Mouse (Mus musculus): ENCODE data around the gene Spc24. TPM values are rescaled to one million over a fixed set of nuclear protein-coding genes. Genes with fewer than 3 reads are reported as not detected.

The Spc24 gene
- total RNA-seq, 1 experiment = 127 TPM

- in situ Hi-C loops (cut with MboI; ENCODE audit: low sequenced_read_pairs in 2 of 2, unreplicated experiment in 2 of 2) = no loop called here
- peaks cover 0 to 17% of the 10 kb centered on the region in 2 experiments; a peak in 2 of 4 replicates for H3K4me1 ChIP-seq (ENCODE audit: control insufficient read depth in 2 of 2, insufficient read depth in 2 of 2, low read length in 2 of 2, poor library complexity in 1 of 2)
- DNase-seq (ENCODE audit: low read depth, low spot score) = no peak
These were observed 12.1 kb downstream of the Spc24 start for GRCm38 (mm10) chr9:21748033-21748432.

GRCm38 (mm10) chr9:21747238-21747774 lies 12.8 kb downstream of the Spc24 start:
- Histone ChIP-seq H3K4me3 (ENCODE audit: insufficient read depth in 1 of 2, low read depth in 1 of 2, low read length in 2 of 2, poor library complexity in 1 of 2, severe bottlenecking in 1 of 2) (no peak overlapping the region), H3K36me3 (ENCODE audit: control insufficient read depth, insufficient read depth, low read length, poor library complexity, severe bottlenecking) (peaks cover 58% of the 10 kb centered on the region), H3K4me1 (ENCODE audit: control insufficient read depth in 2 of 2, insufficient read depth in 2 of 2, low read length in 2 of 2, poor library complexity in 1 of 2) (peaks cover 0 to 14% of the 10 kb centered on the region in 2 experiments; a peak in 2 of 4 replicates), H3K9me3 (ENCODE audit: control insufficient read depth, insufficient read depth, low read depth, low read length) (no peaks in the 10 kb centered on the region), H3K27ac (ENCODE audit: insufficient read depth, low read depth, low read length, poor library complexity, severe bottlenecking) (no peak overlapping the region), H3K9ac (ENCODE audit: insufficient read depth, low read depth, low read length, poor library complexity, severe bottlenecking) (no peak overlapping the region)
- TF ChIP-seq ZNF384 (IDR thresholded peaks at IDR 0.05; ENCODE audit: low read depth, low read length) = no peak
- TF ChIP-seq ZC3H11A (IDR thresholded peaks at IDR 0.05; ENCODE audit: borderline replicate concordance, low read depth, low read length) = no peak
- in situ Hi-C loops (cut with MboI; ENCODE audit: low sequenced_read_pairs in 2 of 2, unreplicated experiment in 2 of 2) = no loop called here
- DNase-seq (ENCODE audit: low read depth, low spot score) = no peak

More at GRCm38 (mm10) chr9:21748033-21748432, 12.1 kb downstream of the Spc24 start:
- no peak overlapping the region for H3K9ac ChIP-seq (ENCODE audit: insufficient read depth, low read depth, low read length, poor library complexity, severe bottlenecking)
- H3K36me3 ChIP-seq (ENCODE audit: control insufficient read depth, insufficient read depth, low read length, poor library complexity, severe bottlenecking) = peaks cover 54% of the 10 kb centered on the region
- H3K9me3 ChIP-seq (ENCODE audit: control insufficient read depth, insufficient read depth, low read depth, low read length) = no peaks in the 10 kb centered on the region
- H3K4me3 ChIP-seq (ENCODE audit: insufficient read depth in 1 of 2, low read depth in 1 of 2, low read length in 2 of 2, poor library complexity in 1 of 2, severe bottlenecking in 1 of 2) = no peak overlapping the region
- no peak overlapping the region for H3K27ac ChIP-seq (ENCODE audit: insufficient read depth, low read depth, low read length, poor library complexity, severe bottlenecking)
- TF ChIP-seq ZNF384 (IDR thresholded peaks at IDR 0.05; ENCODE audit: low read depth, low read length) (no peak), HCFC1 (IDR thresholded peaks at IDR 0.05; ENCODE audit: borderline replicate concordance, insufficient read depth, low read length) (no peak), ZC3H11A (IDR thresholded peaks at IDR 0.05; ENCODE audit: borderline replicate concordance, low read depth, low read length) (no peak), MAFK (IDR thresholded peaks at IDR 0.05; ENCODE audit: insufficient read depth, low read depth, low read length) (no peak), CHD2 (IDR thresholded peaks at IDR 0.05; ENCODE audit: low read depth, low read length) (no peak)

GRCm38 (mm10) chr9:21741514-21741913 lies 18.6 kb downstream of the Spc24 start:
- Histone ChIP-seq H3K9me3 (ENCODE audit: control insufficient read depth, insufficient read depth, low read depth, low read length) (no peaks in the 10 kb centered on the region), H3K4me1 (ENCODE audit: control insufficient read depth in 2 of 2, insufficient read depth in 2 of 2, low read length in 2 of 2, poor library complexity in 1 of 2) (no peaks in the 10 kb centered on the region), H3K27ac (ENCODE audit: insufficient read depth, low read depth, low read length, poor library complexity, severe bottlenecking) (no peak overlapping the region), H3K36me3 (ENCODE audit: control insufficient read depth, insufficient read depth, low read length, poor library complexity, severe bottlenecking) (peaks cover 85% of the 10 kb centered on the region), H3K9ac (ENCODE audit: insufficient read depth, low read depth, low read length, poor library complexity, severe bottlenecking) (no peak overlapping the region), H3K4me3 (ENCODE audit: insufficient read depth in 1 of 2, low read depth in 1 of 2, low read length in 2 of 2, poor library complexity in 1 of 2, severe bottlenecking in 1 of 2) (no peak overlapping the region)
- in situ Hi-C loops (cut with MboI; ENCODE audit: low sequenced_read_pairs in 2 of 2, unreplicated experiment in 2 of 2) = no loop called here
- TF ChIP-seq CHD2 (IDR thresholded peaks at IDR 0.05; ENCODE audit: low read depth, low read length) (no peak), HCFC1 (IDR thresholded peaks at IDR 0.05; ENCODE audit: borderline replicate concordance, insufficient read depth, low read length) (no peak)
- no peak for DNase-seq (ENCODE audit: low read depth, low spot score)

- Histone ChIP-seq H3K4me3 (ENCODE audit: insufficient read depth in 1 of 2, low read depth in 1 of 2, low read length in 2 of 2, poor library complexity in 1 of 2, severe bottlenecking in 1 of 2) (no peak overlapping the region), H3K36me3 (ENCODE audit: control insufficient read depth, insufficient read depth, low read length, poor library complexity, severe bottlenecking) (peaks cover 82% of the 10 kb centered on the region), H3K4me1 (ENCODE audit: control insufficient read depth in 2 of 2, insufficient read depth in 2 of 2, low read length in 2 of 2, poor library complexity in 1 of 2) (no peaks in the 10 kb centered on the region), H3K9ac (ENCODE audit: insufficient read depth, low read depth, low read length, poor library complexity, severe bottlenecking) (no peak overlapping the region), H3K9me3 (ENCODE audit: control insufficient read depth, insufficient read depth, low read depth, low read length) (no peaks in the 10 kb centered on the region), H3K27ac (ENCODE audit: insufficient read depth, low read depth, low read length, poor library complexity, severe bottlenecking) (no peak overlapping the region)
- DNase-seq (ENCODE audit: low read depth, low spot score) = no peak
- TF ChIP-seq MAFK (IDR thresholded peaks at IDR 0.05; ENCODE audit: insufficient read depth, low read depth, low read length) (no peak), ZC3H11A (IDR thresholded peaks at IDR 0.05; ENCODE audit: borderline replicate concordance, low read depth, low read length) (no peak), ZNF384 (IDR thresholded peaks at IDR 0.05; ENCODE audit: low read depth, low read length) (no peak; the same call in 1 of the 2 replicates), CHD2 (IDR thresholded peaks at IDR 0.05; ENCODE audit: low read depth, low read length) (no peak)
- in situ Hi-C loops (cut with MboI; ENCODE audit: low sequenced_read_pairs in 2 of 2, unreplicated experiment in 2 of 2) = no loop called here
These were observed 19.7 kb downstream of the Spc24 start for GRCm38 (mm10) chr9:21740427-21740826.

GRCm38 (mm10) chr9:21738776-21739175 lies 21.3 kb downstream of the Spc24 start:
- TF ChIP-seq HCFC1 (IDR thresholded peaks at IDR 0.05; ENCODE audit: borderline replicate concordance, insufficient read depth, low read length) (no peak), MAFK (IDR thresholded peaks at IDR 0.05; ENCODE audit: insufficient read depth, low read depth, low read length) (no peak), ZNF384 (IDR thresholded peaks at IDR 0.05; ENCODE audit: low read depth, low read length) (no peak), ZC3H11A (IDR thresholded peaks at IDR 0.05; ENCODE audit: borderline replicate concordance, low read depth, low read length) (no peak), CHD2 (IDR thresholded peaks at IDR 0.05; ENCODE audit: low read depth, low read length) (no peak)
- in situ Hi-C loops (cut with MboI; ENCODE audit: low sequenced_read_pairs in 2 of 2, unreplicated experiment in 2 of 2) = no loop called here
- no peaks in the 10 kb centered on the region for H3K4me1 ChIP-seq (ENCODE audit: control insufficient read depth in 2 of 2, insufficient read depth in 2 of 2, low read length in 2 of 2, poor library complexity in 1 of 2)
- H3K36me3 ChIP-seq (ENCODE audit: control insufficient read depth, insufficient read depth, low read length, poor library complexity, severe bottlenecking) = peaks cover 81% of the 10 kb centered on the region
- DNase-seq (ENCODE audit: low read depth, low spot score) = no peak
- H3K4me3 ChIP-seq (ENCODE audit: insufficient read depth in 1 of 2, low read depth in 1 of 2, low read length in 2 of 2, poor library complexity in 1 of 2, severe bottlenecking in 1 of 2) = no peak overlapping the region
- no peaks in the 10 kb centered on the region for H3K9me3 ChIP-seq (ENCODE audit: control insufficient read depth, insufficient read depth, low read depth, low read length)
- H3K27ac ChIP-seq (ENCODE audit: insufficient read depth, low read depth, low read length, poor library complexity, severe bottlenecking) = no peak overlapping the region
- H3K9ac ChIP-seq (ENCODE audit: insufficient read depth, low read depth, low read length, poor library complexity, severe bottlenecking) = no peak overlapping the region

Measured in ES-E14 (cell line).